Mouse (Mus musculus) left cerebral cortex, postnatal 25 days (tissue): Measurements from ENCODE around the gene 6030468B19Rik. TPM values are rescaled to one million over a fixed set of nuclear protein-coding genes. Genes with fewer than 3 reads are reported as not detected.

Source experiments
- DNase-seq, 2 experiments: peaks; one replicate each; pipeline ENCODE4 v3.0.0; 2022; ENCODE audit warnings: low spot score in 2 of 2, mixed read lengths in 1 of 2
- intact Hi-C: fragments of 180-260 bp; cut with DNase I; formaldehyde crosslinking; loops from one replicate; pipeline ENCODE4 v1.15.1; 2025
- total RNA-seq, 2 experiments: library from RNA; stranded (reverse); gene quantifications; 2 replicates each; pipeline ENCODE4 v1.2.3; 2021

Gene 6030468B19Rik
- total RNA-seq, 2 experiments from 2014 or later = 0.53 TPM; not detected in 1

DNA sequence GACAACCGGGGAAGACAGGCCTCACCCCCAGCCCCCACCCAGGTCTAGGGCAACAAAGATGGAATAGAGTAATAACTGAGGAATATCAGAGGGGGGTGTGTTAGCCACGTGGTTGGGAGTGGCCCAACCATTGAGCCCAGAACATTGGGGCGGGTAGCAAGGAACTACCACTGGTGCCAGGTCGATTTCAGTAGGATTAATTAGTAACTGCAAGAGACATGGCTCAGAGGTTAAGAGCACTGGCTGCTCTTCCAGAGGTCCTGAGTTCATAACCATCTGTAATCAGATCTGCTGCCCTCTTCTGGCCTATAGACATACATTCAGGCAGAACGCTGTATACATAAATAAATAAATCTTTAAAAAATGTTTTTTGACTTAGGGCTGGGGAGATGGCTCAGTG, 49.2 kb downstream of the 6030468B19Rik start:
- intact Hi-C loops = no loop called here
- DNase-seq = no peak

DNA sequence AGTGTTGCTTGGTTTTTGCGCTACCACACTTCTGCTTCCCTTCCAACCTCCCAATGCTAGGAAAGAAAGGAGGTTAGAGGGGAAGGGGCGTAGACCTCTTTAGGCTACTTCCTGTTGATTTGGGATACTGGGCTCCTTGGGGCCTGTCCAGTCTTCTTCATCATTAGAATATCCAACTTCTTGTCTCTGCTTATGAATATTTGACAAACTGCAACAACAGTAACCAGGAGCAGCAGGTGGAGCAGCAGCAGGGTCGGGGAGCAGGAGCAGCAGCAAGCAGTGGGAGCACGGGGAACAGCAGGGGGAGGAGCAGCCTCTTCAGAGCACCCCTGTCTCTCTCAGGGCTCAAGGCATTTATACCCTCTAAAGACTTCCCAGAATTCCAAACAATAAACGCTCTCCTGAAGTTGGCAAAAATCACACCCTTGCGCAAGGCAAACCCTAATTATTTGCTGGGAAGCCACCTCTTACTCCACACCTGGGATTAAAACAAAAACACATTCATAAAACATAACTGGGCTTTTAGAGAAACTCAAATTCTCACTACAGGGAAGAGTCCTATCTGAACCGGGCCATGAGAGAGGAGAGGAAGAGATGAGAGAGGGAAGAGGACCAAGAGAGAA, 50.2 kb downstream of the 6030468B19Rik start:
- no peak for DNase-seq
- intact Hi-C loops = no loop called here

DNA sequence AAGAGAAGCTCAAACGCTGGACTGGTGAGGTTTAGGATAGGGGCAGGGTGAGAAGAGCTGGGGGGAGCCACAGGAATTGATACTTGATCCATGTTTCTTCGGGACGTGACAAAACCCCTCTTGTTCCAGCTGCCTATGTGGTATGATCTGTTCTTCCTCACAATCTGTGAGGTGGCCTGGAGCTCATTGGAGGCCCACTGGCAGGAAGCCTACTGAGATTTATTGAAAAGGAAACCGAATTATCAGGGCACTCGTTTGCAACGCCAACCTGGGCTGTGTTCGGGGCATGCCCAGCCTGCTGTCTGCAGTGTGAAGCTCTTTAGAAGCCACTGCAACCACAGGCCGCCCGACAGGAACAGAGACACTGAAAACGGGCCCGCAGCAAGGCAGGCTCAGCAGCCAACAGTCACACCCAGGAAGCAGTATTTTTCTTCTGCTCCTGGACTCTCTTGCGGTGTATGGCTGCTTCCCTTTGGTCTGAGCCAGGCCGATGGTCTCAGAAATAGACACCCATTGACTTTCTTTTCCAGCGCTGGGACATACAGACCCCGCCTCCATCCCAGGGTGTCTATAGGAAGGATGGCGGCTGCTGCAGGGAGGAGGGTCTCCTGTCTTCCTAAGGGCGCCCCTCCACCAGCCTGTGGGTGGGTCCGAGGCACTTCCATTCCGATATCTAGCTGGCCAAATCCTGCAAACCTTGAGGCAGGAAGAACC, 51.0 kb downstream of the 6030468B19Rik start:
- no peak for DNase-seq
- intact Hi-C loops = no loop called here

- intact Hi-C loops = no loop called here
- DNase-seq = peak; percentile 96 to 97
These were observed 51.7 kb downstream of the 6030468B19Rik start, which contains the start of gene Birc5 for GRCm38 (mm10) chr11:117848985-117849671. TSS of gene Birc5 (plus strand) at chr11:117849251.

DNA sequence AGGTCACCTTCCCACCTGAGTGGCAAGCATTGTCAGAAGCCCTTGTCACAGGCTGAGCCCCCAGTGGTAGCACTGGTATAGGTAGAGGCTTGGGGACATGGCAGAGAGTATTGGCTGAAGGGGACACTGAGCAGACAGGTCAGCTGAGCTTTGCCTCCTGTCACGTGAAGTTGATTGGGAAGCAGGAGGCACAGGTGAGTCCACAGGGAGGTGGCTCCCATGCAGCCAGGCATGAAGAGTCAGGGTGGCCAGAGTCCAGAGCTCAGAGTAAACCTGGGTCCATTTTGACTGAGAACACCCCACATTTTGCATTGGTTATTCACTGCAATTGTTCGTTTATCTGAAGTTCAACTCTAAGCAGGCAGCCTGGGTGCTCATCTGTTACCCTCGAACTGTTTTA, 55.4 kb downstream of the 6030468B19Rik start:
- intact Hi-C loops = no loop called here
- no peak for DNase-seq

DNA sequence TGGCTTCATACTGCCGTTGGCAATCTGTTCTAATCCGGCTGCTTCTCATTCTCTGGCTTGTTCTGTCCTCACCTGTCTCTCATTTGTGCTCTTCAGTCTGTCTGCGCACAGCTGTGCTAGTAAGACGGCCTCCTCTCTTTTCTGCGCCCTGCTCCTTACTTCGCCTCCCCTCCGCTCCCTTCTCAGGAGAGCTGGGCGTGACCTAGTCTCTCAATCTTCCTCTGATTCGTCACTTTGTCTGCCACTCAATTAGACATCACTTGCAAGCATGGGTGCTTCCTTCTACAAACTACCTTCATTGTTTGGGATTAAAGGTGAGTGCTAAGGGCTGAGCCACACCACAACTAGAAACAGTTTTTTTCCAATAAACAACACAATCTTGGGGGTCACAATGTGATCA, 56.8 kb downstream of the 6030468B19Rik start:
- intact Hi-C loops = no loop called here
- DNase-seq = no peak

- no peak for DNase-seq
- intact Hi-C loops = no loop called here
These were observed 57.9 kb downstream of the 6030468B19Rik start for GRCm38 (mm10) chr11:117855360-117855759.

GRCm38 (mm10) chr11:117855975-117856374, 58.5 kb downstream of the 6030468B19Rik start:
- DNase-seq = no peak
- intact Hi-C loops = no loop called here

Other genes starting within 250 kb of the 6030468B19Rik start
- 10 to 100 TPM; 53.4 to 55.2 TPM for gene Tnrc6c, start 143.4 kb upstream of the 6030468B19Rik start, total RNA-seq
- 1 to 10 TPM in 1 of 2 experiments, under 1 TPM in 1; 0.60 to 1.1 TPM for gene Tmc8, start 15.6 kb upstream of the 6030468B19Rik start, total RNA-seq
- 1 to 10 TPM; 4.2 to 6.2 TPM for gene Tmc6, start 15.5 kb upstream of the 6030468B19Rik start, total RNA-seq
- 1 to 10 TPM; 1.7 to 2.4 TPM for gene Gm20708, start 12.0 kb downstream of the 6030468B19Rik start, total RNA-seq
- gene Syngr2, start 12.0 kb downstream of the 6030468B19Rik start, total RNA-seq = 10 to 100 TPM; 11.6 to 14.0 TPM
- 1 to 10 TPM; 4.6 to 6.7 TPM for gene Afmid, start 28.3 kb downstream of the 6030468B19Rik start, total RNA-seq
- gene Tk1, start 28.4 kb downstream of the 6030468B19Rik start, total RNA-seq = under 1 TPM; 0.60 to 0.94 TPM
- 1 to 10 TPM in 1 of 2 experiments, under 1 TPM in 1; 0.62 to 1.2 TPM for gene Birc5, start 51.6 kb downstream of the 6030468B19Rik start, total RNA-seq
- under 1 TPM in 1 of 2 experiments, not detected in 1; 0.23 TPM for gene Tmem235, start 63.1 kb downstream of the 6030468B19Rik start, total RNA-seq
- gene Tha1, start 75.8 kb downstream of the 6030468B19Rik start, total RNA-seq = 1 to 10 TPM; 3.8 to 4.0 TPM
- gene Socs3, start 172.4 kb downstream of the 6030468B19Rik start, total RNA-seq = 1 to 10 TPM; 3.8 to 4.3 TPM
- 10 to 100 TPM; 85.6 to 88.1 TPM for gene Pgs1, start 188.6 kb downstream of the 6030468B19Rik start, total RNA-seq